Mouse (Mus musculus): ENCODE data around the gene Afg1l.
A peak's percentile ranks its signal among the peaks of the same experiment; 100 is the strongest.

The Afg1l gene

GRCm38 (mm10) chr10:42478341-42478720, at the start of gene Afg1l:
Gene Afg1l, minus strand, starts transcription at chr10:42478565.
- DNase-seq (ENCODE audit: low spot score): no peak

- no peak for DNase-seq (ENCODE audit: low spot score)
These were observed 47.3 kb upstream of the Afg1l start for GRCm38 (mm10) chr10:42525682-42526081.

- no peak for DNase-seq (ENCODE audit: low spot score)
These were observed 45.3 kb upstream of the Afg1l start for GRCm38 (mm10) chr10:42523556-42524162.

- no peak for DNase-seq (ENCODE audit: low spot score)
These were observed 44.5 kb upstream of the Afg1l start for GRCm38 (mm10) chr10:42522912-42523311.

GRCm38 (mm10) chr10:42521315-42521981, 43.1 kb upstream of the Afg1l start:
- no peak for DNase-seq (ENCODE audit: low spot score)

- DNase-seq (ENCODE audit: low spot score): no peak
These were observed 40.0 kb upstream of the Afg1l start for GRCm38 (mm10) chr10:42518363-42518762.

- DNase-seq (ENCODE audit: low spot score): no peak
These were observed 35.8 kb upstream of the Afg1l start for GRCm38 (mm10) chr10:42514125-42514524.

- no peak for DNase-seq (ENCODE audit: low spot score)
These were observed 33.1 kb upstream of the Afg1l start for GRCm38 (mm10) chr10:42511184-42512135.

GRCm38 (mm10) chr10:42510141-42510540, 31.8 kb upstream of the Afg1l start:
- DNase-seq (ENCODE audit: low spot score): no peak

- no peak for DNase-seq (ENCODE audit: low spot score)
These were observed 25.8 kb upstream of the Afg1l start for GRCm38 (mm10) chr10:42504096-42504710.

GRCm38 (mm10) chr10:42502349-42503111, 24.2 kb upstream of the Afg1l start:
- peak; percentile 55 for DNase-seq (ENCODE audit: low spot score)

GRCm38 (mm10) chr10:42501775-42502348, 23.5 kb upstream of the Afg1l start, which contains the start of gene Snx3:
Gene Snx3, plus strand, starts transcription at chr10:42502030.
- DNase-seq (ENCODE audit: low spot score): peak; percentile 88

- DNase-seq (ENCODE audit: low spot score): no peak
These were observed 22.8 kb upstream of the Afg1l start for GRCm38 (mm10) chr10:42501161-42501560.

- no peak for DNase-seq (ENCODE audit: low spot score)
These were observed 22.2 kb upstream of the Afg1l start for GRCm38 (mm10) chr10:42500611-42501010.

GRCm38 (mm10) chr10:42493000-42493399, 14.6 kb upstream of the Afg1l start:
- DNase-seq (ENCODE audit: low spot score): no peak

- no peak for DNase-seq (ENCODE audit: low spot score)
These were observed 13.8 kb upstream of the Afg1l start for GRCm38 (mm10) chr10:42492027-42492771.

GRCm38 (mm10) chr10:42491158-42491557, 12.8 kb upstream of the Afg1l start:
- no peak for DNase-seq (ENCODE audit: low spot score)

GRCm38 (mm10) chr10:42488606-42489296, 10.4 kb upstream of the Afg1l start:
- no peak for DNase-seq (ENCODE audit: low spot score)

- DNase-seq (ENCODE audit: low spot score): no peak
These were observed 2.4 kb upstream of the Afg1l start for GRCm38 (mm10) chr10:42480719-42481118.

Data from ovary, postnatal 10 days (tissue).